Mouse (Mus musculus): ENCODE measurements around the gene Zfp185.

The Zfp185 gene

GRCm38 (mm10) chrX:73063512-73064414 is 76.6 kb downstream of the Zfp185 start:
- DNase-seq: no peak

- DNase-seq: no peak
Observed at GRCm38 (mm10) chrX:73064415-73064793, 77.3 kb downstream of the Zfp185 start, which contains the start of gene Pnma3. Gene Pnma3 (plus strand): TSS chrX:73064787.

- DNase-seq: peak; percentile 11
Observed at GRCm38 (mm10) chrX:73066765-73067312, 79.7 kb downstream of the Zfp185 start.

All from cerebellum, adult 8-10 months (tissue).